Mouse (Mus musculus): ENCODE results near the gene Hoxc5.

Hoxc5 gene

DNA sequence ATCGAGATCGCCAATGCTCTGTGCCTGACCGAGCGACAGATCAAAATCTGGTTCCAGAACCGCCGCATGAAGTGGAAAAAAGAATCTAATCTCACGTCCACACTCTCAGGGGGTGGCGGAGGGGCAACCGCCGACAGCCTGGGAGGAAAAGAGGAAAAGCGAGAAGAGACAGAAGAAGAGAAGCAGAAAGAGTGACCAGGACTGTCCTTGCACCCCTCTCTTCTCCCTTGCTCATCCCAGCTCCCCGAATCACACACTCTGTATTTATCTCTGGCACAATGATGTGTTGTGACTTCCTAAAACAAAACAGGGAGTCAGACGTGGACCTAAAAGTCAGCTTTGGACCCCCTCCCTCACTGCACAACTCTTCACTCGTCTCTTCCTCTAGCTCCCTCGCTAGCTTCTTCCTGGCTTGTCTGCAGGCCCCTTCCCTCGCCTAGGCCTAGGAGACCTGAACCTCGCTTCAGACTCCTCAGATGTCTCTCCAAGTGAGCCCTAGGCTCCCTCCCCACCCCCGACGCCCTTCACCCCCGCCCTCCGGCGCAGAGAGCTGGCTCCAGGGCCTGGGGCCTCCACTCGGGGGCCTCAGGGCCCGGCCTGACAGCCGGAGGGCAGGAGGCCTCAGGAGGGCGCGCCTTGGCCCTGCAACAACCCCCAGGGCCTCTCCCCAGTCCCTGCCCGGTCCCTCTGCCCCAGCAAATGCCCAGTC, 43.8 kb downstream of the Hoxc5 start:
- no peak for DNase-seq (ENCODE audit: low read depth, low spot score)

DNA sequence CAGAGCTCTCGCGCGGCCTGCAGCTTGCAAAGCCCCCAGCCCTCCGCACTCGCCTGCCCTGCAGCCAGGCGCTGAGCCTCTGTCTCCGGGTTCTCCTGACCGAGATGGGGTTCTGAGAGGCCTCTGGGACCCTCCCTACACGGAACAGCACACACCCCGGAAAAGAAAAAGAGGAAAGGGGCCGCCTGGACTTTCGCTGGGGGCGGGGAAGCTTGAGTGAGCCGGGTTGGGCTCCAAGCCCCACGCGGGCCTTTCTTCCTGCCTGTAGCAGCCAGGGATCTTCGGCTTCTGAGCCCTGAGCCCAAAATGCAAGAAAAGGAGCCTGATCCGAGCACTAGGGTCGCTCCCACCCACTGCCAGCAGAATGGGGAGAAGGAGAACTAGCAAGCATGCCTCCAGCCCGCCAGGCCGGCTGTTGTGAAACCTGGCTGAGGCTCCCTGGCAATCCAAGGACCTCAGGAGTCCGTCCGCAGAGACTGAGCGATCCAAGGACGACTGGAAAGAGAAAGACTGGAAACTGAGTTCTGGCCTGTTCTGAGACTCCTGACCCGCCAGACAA, 44.8 kb downstream of the Hoxc5 start:
- DNase-seq (ENCODE audit: low read depth, low spot score): no peak

DNA sequence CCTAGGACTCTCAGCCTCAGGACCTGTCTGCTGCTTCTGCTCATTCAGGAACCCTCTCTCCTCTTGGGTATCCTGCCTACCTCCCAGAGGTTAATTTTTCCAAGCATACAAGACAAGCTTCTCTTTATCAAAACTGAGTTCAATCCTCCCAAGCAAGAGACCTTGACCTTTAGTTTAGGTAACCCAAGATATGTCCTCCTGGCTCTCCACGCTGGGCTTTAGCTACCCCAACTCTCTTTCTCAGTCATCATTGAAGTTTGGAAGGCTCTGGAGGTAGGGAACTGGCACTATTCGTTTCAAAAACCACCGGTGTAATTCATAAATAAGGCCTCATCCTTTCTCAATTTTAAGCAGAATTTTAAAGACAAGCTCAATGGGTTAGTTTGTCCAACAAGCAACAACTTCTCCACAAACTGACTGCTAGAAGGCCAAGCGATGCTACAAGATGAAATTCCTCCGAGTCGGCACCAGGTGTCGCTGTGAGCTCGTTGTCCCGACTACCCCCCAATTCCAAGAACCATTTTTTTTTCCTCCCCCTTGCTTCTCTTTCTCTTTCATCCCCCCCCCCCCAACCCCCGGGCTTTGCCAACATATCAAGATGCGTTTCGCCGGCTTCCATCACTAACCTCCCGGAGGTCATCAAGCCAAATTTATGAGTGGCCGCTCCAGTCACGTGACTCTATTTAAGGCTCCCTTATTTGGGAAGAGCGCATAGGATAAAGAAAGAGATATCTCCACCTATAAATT, 46.2 kb downstream of the Hoxc5 start:
- peak; percentile 68 for DNase-seq (ENCODE audit: low read depth, low spot score)

DNA sequence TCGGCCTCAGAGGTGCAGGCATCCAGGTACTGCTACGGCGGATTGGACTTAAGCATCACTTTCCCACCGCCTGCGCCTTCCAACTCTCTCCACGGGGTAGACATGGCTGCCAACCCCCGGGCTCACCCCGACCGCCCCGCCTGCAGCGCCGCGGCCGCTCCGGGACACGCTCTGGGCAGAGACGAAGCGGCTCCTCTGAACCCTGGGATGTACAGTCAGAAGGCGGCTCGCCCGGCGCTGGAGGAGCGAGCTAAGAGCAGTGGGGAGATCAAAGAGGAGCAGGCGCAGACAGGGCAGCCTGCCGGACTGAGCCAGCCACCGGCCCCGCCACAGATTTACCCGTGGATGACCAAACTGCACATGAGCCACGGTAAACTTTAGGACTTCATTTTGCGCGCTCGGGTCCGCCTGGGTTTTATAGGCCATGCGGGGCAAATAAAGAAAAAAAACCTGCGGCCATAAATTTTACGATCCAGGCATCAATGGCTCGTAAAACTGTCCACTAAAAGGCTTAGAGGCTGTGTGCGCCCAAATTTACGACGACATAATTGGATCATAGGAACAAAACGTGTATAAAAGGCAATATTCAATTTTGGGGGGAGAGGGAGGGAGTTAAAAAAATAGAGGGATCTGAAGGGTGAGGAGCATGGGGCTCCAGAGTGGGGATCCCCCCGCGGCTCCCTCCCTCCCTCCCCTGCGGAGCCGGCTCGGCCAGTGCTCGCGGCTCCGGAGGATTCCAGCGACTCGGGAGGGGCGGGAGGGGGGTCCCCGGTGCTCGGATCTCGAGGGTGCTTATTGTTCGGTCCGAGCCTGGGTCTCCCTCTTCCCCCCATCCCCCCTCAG, 47.1 kb downstream of the Hoxc5 start:
- no peak for DNase-seq (ENCODE audit: low read depth, low spot score)

DNA sequence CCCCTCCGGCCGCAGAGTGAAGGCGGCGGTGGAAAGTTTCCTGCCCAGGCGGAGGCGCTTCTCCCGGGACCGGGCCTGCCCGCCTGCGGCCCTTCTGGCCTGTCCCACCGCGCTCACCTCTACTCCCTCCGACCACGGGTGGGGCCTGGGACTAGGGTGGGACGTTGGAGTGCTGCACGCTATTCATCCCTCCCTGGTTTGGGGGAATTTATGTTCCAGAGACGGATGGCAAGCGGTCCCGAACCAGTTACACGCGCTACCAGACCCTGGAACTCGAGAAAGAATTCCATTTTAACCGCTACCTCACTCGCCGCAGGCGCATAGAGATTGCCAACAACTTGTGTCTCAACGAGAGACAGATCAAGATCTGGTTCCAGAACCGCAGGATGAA, 47.8 kb downstream of the Hoxc5 start:
- no peak for DNase-seq (ENCODE audit: low read depth, low spot score)

DNA sequence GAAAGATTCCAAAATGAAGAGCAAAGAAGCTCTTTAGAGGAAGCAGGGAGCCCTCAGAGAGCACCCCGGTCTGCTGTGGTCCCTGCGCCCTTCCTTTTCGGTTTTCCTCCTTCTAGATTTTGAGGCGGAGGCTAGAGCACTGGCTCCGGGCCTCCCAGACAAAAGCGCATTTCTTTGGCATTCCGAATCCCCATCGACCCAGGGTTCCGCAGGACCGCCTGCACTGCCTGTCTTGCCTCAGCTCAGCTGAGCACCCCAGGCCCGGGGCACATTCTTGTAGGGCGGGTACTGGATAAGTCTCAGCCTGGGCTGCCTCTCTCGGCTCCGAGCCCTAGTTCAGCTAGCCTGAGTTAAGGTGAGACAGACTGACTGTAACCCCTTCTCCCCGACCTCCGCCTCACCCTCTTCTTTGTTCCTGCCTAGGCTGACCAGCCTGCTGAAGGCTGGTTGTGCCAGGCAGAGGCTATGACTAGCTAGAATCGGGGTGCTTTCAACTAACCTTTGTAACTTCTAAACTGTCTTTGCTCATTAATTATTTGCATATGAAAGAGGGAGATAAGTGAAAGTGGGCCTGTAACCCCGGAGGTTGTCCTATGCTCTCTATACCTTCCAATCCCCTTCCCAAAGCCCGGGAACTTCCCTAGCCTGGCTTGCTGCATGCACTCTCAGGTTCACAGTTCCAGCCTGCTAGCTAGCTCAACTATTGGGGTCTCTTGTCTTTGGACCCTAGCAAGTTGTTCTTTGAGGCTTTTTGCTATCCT, 48.3 kb downstream of the Hoxc5 start:
- no peak for DNase-seq (ENCODE audit: low read depth, low spot score)

DNA sequence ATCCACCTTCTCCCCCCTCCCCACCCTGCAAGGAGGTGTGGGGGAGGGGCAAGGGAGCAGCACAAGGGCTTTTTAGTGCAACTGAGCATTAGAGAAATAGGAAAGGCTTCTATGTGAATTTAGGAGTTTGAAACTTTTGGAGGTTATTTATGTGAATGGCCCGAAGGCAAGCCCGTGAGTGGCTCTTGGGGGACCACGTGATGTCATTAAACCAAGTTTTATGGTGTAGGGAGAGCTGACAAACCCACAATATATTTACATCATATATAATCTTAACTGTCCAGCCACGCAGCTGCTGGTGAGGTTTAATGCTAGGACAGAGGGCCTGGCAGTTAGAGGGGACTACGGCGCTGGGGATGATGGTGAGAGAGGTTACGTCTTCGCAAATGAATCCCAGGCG, 51.4 kb downstream of the Hoxc5 start, which contains the start of gene Hoxc4:
Gene Hoxc4 (plus strand): TSS at position 299 of the 400 bp plus-strand sequence.
- DNase-seq (ENCODE audit: low read depth, low spot score): no peak

DNA sequence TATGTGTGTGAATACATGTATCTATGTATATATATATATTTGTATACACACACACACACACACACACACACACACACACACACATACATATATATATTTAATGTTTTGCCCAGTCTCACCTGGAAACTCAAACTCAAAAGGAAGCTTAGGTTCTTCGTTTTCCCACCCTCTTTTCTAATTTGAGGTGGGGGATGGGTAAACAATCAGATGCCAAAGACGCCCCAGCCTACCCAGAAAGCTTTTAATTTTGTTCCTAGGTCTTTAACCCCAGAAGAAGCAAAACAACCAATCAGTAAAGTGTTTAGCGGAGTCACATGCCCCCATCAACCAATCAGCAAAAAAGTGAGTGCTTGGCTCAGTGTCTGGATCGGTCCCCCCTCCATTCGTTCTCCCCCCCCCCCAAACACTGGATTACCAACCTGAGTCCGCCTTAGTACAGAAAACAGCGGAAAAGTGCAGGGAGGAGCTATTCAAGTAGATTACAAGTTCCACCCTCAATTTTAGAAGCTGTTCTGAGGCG, 53.7 kb downstream of the Hoxc5 start:
- DNase-seq (ENCODE audit: low read depth, low spot score): no peak

DNA sequence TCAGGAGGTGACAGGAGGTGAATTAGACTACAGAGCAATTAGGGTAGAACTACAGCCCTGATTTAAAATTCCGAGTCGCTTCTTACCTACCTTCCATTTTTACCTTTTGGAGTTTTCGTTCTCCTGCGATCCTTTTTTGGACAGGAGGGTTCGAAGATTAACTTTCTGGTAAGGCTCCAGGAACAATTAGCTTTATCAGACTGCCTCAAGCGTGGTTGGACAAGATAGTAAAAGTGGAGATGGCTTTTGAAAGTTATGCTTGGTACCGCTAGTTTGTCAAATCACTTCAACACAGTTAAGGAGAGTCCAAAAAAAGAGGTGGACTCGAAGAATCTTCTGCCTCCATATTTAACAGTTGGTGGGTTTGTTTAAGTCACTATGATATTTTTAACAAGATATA, 54.3 kb downstream of the Hoxc5 start:
- no peak for DNase-seq (ENCODE audit: low read depth, low spot score)

DNA sequence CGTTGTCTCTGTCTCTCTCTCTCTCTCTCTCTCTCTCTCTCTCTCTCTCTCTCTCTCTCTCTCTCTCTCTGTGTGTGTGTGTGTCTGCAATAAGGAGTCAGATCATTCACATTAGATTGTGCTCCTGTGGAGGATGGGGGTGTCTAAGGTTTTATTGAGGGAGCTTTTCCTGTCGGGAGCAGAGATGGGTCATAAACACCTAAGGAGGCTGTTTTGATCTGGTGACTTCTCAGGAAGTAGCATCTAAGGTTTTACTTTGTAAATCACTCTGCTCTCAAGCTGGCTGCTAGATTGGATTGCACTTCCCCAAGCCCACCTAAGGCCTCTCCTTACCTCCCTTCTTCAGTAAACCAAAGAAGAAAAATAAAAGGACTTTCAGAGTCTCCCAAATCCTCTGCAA, 56.9 kb downstream of the Hoxc5 start:
- no peak for DNase-seq (ENCODE audit: low read depth, low spot score)

DNA sequence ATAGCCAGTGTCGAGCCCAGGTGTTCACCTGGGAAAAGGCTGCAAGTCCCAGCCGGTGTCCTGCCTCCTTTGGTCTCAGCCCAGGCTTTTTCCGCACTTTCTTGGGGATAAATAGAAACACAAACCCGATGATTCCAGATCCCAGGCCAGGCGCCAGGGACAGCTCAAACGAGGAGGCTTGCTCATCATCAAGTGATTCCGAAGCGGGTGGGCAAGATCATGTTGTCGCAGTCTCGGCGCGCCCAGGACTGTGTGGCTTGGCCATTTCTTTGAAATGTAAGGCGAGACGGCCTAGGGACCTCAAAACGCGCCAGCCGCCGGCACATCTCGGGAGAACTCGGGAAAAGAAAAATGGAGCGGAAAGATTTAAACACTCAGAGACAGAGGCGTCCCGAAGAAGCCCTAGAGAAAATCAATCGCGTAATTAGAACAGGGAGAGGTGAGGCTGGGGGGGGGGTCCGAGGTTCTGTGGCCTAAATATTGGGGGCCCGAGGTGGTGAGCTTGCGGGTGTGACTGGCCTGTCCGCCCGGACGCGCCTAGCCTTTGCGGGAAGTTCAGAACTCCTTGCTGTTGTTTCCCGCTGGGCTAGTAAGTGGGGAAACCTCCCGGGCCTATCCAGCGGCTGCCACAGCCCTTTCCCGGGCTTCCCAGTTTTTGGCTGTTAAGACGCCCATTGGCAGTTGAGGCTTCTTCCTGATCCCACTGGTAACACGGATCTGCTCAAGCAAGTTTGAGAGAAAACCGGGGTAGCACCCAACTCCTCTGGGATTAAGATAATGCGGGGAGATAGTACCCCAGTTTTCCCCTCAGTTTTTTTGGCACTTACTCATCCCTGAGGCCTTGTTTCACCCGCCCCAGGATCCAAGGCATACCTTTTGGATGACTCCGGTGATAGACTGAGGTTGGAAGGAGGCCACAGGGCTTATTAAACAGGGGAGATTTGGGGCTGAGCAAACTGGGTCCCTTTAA, 60.3 kb downstream of the Hoxc5 start:
- no peak for DNase-seq (ENCODE audit: low read depth, low spot score)

DNA sequence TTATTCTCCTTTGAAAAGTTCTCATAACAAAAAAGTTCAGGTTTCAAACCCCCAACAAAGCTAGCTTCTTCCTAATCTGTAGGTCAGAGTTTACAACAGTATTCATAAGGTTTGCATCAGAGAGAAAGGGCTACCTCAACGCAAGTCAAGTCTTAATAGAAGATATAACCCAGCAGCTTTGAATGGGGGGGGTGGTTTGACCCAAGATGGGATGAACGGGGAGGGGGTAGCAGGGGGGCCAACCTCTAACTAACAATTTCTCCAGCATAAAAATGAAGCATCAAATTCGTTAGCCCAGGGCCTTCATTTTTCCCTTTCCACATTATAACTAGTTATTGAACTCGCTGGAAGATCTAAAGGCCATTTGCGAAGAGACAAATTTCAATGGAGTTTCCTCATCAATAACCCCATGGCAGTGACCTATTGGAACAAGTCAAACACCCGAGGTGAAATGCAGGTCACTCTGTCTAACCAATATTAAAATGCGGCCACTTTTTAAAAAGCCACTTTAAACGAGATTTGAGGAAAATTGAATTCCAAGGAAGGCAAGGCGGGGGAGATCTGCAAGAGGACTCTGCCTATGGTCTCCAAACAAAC, 61.8 kb downstream of the Hoxc5 start:
- no peak for DNase-seq (ENCODE audit: low read depth, low spot score)

DNA sequence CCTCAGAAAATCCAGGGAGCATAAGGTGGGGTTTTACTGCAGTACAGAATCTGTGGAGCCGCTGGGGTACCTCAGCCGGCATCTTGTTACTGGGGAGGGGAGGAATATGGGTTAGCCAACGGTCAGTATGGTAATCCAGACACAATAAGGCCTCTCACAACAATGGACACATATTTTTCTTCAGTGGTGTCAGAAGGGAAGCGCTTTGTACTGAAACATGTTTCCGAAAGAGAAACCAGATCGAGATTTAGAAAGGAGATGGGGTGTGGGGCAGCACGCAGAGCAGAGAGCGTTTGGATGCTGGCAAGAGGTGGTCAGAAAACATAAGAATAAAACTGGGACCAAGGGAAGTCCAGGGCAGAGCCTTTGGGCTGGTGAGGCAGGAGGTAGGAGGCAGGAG, 62.9 kb downstream of the Hoxc5 start:
- DNase-seq (ENCODE audit: low read depth, low spot score): no peak

DNA sequence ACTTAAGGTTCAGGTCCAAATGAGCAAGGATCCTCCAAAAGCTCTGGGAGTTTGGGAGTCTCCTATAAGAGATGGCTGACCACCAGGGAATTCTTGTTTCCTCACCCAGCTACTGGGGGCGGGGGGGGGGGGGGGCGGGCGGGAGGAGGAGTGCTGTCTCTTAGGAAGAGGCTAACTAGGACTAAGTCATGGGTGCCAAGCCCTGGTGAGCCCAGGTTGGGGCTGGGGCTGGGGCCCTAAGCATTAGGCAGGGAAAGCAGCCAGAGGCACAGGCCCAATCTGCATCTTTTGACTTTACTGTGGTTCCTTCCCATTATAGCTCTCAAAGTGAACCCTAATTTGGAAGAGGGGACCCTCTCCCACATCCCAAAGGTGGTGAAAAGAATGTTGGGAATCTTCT, 64.9 kb downstream of the Hoxc5 start:
- no peak for DNase-seq (ENCODE audit: low read depth, low spot score)

DNA sequence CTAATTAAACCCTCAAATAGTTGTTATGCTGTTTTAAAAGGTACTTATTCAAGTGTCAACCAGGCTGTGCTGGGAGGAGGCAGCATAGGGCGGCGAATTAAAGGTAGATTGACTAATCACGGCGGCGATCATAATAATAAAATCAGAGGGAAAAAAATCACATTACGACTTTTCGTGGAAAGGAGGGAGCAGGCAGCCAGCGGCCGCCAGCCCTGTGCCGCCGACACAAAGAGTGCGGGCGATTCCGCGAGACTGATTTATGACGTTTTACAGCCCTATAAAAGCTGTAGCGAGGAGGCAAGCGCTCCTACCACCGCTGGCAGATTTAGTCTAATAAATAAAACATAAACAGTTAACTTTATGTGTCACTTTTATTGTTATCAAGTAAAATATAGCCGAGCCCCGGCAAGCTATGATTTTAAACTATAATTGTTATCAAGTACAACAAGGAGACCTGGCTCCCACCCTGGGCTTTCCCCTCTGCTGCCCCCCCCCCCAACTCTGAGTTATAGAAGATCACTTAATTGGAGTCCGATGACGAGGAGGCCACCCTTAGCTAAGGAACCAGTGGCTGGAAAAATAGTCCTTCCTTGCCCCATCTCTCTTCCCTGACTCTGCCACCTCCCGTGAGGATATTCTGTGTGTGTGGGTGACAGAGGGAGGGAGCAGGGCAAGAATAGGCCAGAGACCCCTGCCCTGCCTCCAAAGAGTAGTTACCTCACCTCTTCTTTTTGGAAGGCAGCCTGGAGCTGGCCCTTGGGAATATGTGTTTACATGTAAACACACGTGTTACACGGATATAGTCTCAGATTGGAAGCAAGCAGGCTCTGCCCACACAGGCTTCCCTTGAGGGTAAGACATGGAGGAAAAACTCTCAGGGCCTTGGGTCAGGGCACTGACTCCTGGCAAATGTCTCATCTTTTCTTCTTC, 65.7 kb downstream of the Hoxc5 start:
- DNase-seq (ENCODE audit: low read depth, low spot score): no peak

DNA sequence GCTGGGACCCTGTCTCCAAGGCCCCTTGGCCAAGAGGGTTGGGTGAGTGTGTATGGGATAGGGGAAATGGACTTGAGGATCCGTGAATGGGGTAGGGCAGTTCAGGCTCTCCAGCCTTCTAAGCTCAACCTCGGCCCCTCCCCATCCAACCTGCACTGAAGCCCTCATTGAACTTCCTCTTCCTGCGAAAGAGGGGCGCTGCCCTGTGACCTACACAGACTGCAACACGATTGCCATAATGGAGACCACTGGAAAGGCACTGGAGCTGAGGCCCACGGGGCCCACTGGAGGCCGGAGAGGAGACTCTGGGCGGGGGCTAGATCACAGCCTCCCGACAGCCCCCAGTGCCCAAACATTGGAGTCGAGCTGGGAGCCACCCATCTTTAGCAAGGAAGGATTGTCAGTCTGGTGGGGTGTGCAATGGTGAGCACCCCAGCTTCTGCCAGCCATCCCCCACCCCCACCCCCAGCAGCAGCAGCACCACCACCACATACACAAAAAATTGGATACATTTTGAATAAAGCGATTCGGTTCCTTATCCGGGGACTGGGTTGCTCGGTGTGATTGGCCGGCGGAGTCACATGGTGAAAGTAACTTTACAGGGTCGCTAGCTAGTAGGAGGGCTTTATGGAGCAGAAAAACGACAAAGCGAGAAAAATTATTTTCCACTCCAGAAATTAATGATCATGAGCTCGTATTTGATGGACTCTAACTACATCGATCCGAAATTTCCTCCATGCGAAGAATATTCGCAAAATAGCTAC, 67.0 kb downstream of the Hoxc5 start:
- DNase-seq (ENCODE audit: low read depth, low spot score): no peak

DNA sequence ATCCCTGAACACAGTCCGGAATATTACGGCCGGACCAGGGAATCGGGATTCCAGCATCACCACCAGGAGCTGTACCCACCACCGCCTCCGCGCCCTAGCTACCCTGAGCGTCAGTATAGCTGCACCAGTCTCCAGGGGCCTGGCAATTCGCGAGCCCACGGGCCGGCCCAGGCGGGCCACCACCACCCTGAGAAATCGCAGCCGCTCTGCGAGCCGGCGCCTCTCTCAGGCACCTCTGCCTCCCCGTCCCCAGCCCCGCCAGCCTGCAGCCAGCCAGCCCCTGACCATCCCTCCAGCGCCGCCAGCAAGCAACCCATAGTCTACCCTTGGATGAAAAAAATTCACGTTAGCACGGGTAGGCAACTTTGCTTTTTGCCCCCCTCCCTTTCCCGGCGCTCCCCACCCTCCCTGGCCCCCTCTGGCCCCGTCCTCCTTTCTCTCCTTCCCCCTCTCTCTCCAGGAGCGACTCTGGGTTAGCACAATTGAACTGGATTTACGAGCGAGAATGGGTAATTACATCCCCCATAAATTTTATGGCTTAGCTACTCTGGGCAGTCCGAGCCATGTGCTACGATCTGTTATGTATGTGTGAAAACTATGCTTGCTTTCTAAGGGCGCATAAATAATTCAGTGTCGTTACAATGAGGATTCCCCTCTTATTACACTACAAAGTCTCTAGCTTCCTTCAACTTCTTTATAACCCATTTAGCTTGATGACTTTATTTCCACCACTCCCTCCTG, 67.7 kb downstream of the Hoxc5 start:
- DNase-seq (ENCODE audit: low read depth, low spot score): no peak
